Mouse (Mus musculus) activated CD4-positive, CD25-positive, alpha-beta regulatory T cell (primary cell): ENCODE results near the gene Med13l. TPM values are rescaled to one million over a fixed set of nuclear protein-coding genes. Genes with fewer than 3 reads are reported as not detected.

Experiments used
- polyA plus RNA-seq, 2 experiments: library from polyadenylated mRNA; unstranded; fragments of 100-300 nt; shearing (Covaris generic); gene quantifications; one replicate each; pipeline ENCODE4 v1.2.1; 2017

Gene Med13l
- polyA plus RNA-seq, result 10 to 100 TPM; 11.9 to 14.7 TPM

DNA sequence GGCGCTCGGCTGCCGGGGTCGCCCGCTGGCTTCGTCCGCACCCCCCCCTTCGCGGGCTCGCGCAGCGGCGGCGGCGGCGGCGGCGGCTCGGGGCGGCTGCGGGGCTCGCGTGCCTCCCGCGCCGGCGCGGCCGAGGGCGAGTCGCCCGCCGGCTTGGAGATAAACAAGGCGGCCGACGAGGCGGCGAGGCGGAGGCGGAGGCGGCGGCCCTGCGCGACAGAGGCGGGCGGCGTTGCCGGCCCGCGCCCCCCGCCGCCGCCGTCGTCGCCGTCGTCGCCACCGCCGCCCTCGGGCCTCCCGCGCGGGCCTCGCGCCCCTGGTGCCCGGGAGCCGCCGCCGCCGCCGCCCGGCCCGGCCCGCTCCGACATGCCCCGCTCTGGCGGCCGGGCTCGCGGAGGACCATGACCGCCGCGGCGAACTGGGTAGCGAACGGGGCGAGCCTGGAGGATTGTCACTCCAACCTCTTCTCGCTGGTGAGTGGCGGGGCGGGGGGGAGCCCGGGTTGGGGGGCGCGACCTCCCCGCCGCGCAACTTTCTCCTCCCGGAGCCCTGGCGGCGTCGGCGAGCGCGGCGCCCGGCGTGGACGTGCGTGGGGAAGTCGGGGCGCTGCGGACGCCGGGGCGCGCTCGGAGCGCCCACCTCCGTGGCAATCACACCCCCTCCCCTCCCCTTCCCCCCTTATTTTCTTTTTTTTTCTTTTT, at the start of gene Med13l:
Gene Med13l, plus strand, starts transcription at position 295 of the 701 bp plus-strand sequence.

